Mouse (Mus musculus) midbrain, postnatal 0 days (tissue): ENCODE data around the gene St3gal2. TPM values are rescaled to one million over a fixed set of nuclear protein-coding genes. Genes with fewer than 3 reads are reported as not detected.

ENCODE experiments used
- ATAC-seq: fragments of 200-750 bp; cut with Nextera tagmentation; 2 replicates; pipeline ENCODE4 v1.8.0; 2017; ENCODE audit warnings: moderate number of reproducible peaks, mild to moderate bottlenecking, moderate TSS enrichment, moderate library complexity; ENCODE audit not compliant: low FRiP score
- DNase-seq: peaks from one replicate; pipeline ENCODE4 v3.0.0-alpha.2; 2015; ENCODE audit warnings: low spot score
- H3K27ac ChIP-seq: fragments of 300-500 bp; sonication (generic); 2 replicates; pipeline ENCODE4 v1.5.1; 2014; ENCODE audit warnings: low read depth, mild to moderate bottlenecking, low read length, mixed read lengths
- H3K27me3 ChIP-seq: fragments of 300-500 bp; sonication (generic); 2 replicates; pipeline ENCODE4 v1.6.1; 2014; ENCODE audit warnings: low read length, control low read depth, mixed read lengths; ENCODE audit not compliant: insufficient read depth
- H3K36me3 ChIP-seq: fragments of 300-500 bp; sonication (generic); 2 replicates; pipeline ENCODE4 v1.6.1; 2014; ENCODE audit warnings: low read length, control low read depth, mixed read lengths; ENCODE audit not compliant: insufficient read depth
- H3K4me1 ChIP-seq: fragments of 300-500 bp; sonication (generic); 2 replicates; pipeline ENCODE4 v1.6.1; 2014; ENCODE audit warnings: mild to moderate bottlenecking, control low read depth, antibody characterized with exemption, low read length, mixed read lengths; ENCODE audit not compliant: insufficient read depth
- H3K4me2 ChIP-seq: fragments of 300-500 bp; sonication (generic); 2 replicates; pipeline ENCODE4 v1.6.1; 2014; ENCODE audit warnings: low read depth, mild to moderate bottlenecking, low read length, mixed read lengths; ENCODE audit not compliant: poor library complexity, severe bottlenecking
- H3K4me3 ChIP-seq: fragments of 300-500 bp; sonication (generic); 2 replicates; pipeline ENCODE4 v1.5.1; 2014; ENCODE audit warnings: low read depth, mild to moderate bottlenecking, low read length, moderate library complexity
- H3K9ac ChIP-seq: fragments of 300-500 bp; sonication (generic); replicated peaks from 2 replicates; pipeline ENCODE4 v1.6.1; 2014; ENCODE audit warnings: mild to moderate bottlenecking, low read length, moderate library complexity, mixed read lengths; ENCODE audit not compliant: poor library complexity, severe bottlenecking
- H3K9me3 ChIP-seq: fragments of 300-500 bp; sonication (generic); 2 replicates; pipeline ENCODE4 v1.6.1; 2016; ENCODE audit warnings: low read length, control low read depth
- CTCF ChIP-seq: IDR thresholded peaks from 2 replicates; pipeline ENCODE4 v1.5.1; 2016; ENCODE audit warnings: antibody characterized with exemption, mild to moderate bottlenecking
- WGBS: fragments of 180-500 bp; shearing (Covaris S2); extraction: QIAGEN DNeasy Blood & Tissue Kit; methylation state at CpG from one replicate; pipeline ENCODE4 v1.1.7; 2014; 5-methylcytosine and 5-hydroxymethylcytosine counted together
- polyA plus RNA-seq: library from polyadenylated mRNA; unstranded; fragments of >200 nt; fragmentation: Nextera tagmentation; extraction: Ambion mirVana; gene quantifications from 2 replicates; pipeline ENCODE4 v1.2.1, GENCODE M21; 2015
- total RNA-seq: library from RNA; depleted of rRNA; stranded (reverse); fragments of >200 nt; gene quantifications from 2 replicates; pipeline ENCODE4 v1.2.3, GENCODE M21; 2014

St3gal2 gene
- total and polyA plus RNA-seq, 2 experiments from 2014 or later, result 21.3 to 45.7 TPM

DNA sequence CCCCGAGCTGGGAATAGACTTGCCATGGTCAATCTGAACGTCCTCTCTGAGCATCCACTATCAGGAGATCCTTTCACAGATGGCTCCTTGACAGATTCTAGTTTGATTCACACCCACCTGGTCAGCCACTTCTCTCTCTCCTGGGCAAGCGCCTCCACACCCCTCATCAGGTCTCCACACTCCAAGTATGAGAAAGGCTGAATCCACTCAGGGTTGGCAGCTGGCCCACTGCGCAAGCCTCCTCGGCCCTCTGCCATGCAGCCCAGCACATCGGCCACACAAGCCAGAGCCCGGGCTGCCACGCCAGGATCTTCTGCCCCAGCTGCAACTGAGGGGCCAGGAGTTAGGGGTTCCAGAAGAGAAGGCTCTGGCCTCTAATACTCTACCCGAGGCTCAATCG lies 32.2 kb upstream of the St3gal2 start:
- no peak for TF ChIP-seq CTCF
- peaks cover 39% of the 10 kb centered on the region for H3K36me3 ChIP-seq
- H3K9ac ChIP-seq, result no peak overlapping the region
- no peak overlapping the region for H3K4me3 ChIP-seq
- 92% methylated on average over 10 of the region's 10 CpGs for WGBS
- no peak for DNase-seq
- H3K4me2 ChIP-seq, result no peak overlapping the region
- no peaks in the 10 kb centered on the region for H3K27me3 ChIP-seq
- no peaks in the 10 kb centered on the region for H3K9me3 ChIP-seq
- no peaks in the 10 kb centered on the region for H3K4me1 ChIP-seq
- no peak for ATAC-seq
- no peak overlapping the region for H3K27ac ChIP-seq

DNA sequence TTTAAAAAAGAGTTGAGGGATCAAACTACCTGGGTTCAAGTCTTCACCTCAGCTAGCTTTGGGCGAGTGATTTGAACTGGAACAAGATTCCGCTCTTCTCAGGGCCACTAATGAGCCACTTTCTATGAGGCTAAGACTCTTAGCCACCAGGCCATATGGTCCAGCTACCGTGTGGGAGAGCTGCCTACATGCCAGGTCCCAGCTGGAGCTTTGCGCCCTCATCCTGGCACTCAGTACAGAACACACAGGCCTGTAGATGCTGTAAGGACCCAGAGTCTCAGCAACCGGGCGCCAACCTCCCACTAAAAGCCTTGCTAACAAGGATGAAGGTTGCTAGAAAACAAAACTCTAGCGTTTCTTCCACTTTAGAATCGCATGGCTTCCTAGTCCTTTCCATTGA lies 31.3 kb upstream of the St3gal2 start:
- ATAC-seq, result no peak
- Histone ChIP-seq H3K9me3 (no peaks in the 10 kb centered on the region), H3K27ac (no peak overlapping the region), H3K27me3 (no peaks in the 10 kb centered on the region), H3K4me2 (no peak overlapping the region), H3K4me1 (no peaks in the 10 kb centered on the region), H3K9ac (no peak overlapping the region), H3K4me3 (no peak overlapping the region), H3K36me3 (peaks cover 30% of the 10 kb centered on the region)
- peak; percentile 34 for DNase-seq
- TF ChIP-seq CTCF, result no peak
- 91% methylated on average over 8 of the region's 8 CpGs for WGBS

GRCm38 (mm10) chr8:110888860-110889259 lies 30.9 kb upstream of the St3gal2 start:
- DNase-seq (peak; percentile 10), ATAC-seq (no peak)
- peaks cover 26% of the 10 kb centered on the region for H3K36me3 ChIP-seq
- TF ChIP-seq CTCF, result no peak
- no peaks in the 10 kb centered on the region for H3K27me3 ChIP-seq
- H3K4me1 ChIP-seq, result no peaks in the 10 kb centered on the region
- H3K9ac ChIP-seq, result no peak overlapping the region
- no peak overlapping the region for H3K27ac ChIP-seq
- H3K9me3 ChIP-seq, result no peaks in the 10 kb centered on the region
- H3K4me2 ChIP-seq, result no peak overlapping the region
- 90% methylated on average over 16 of the region's 16 CpGs for whole genome bisulfite sequencing
- H3K4me3 ChIP-seq, result no peak overlapping the region

DNA sequence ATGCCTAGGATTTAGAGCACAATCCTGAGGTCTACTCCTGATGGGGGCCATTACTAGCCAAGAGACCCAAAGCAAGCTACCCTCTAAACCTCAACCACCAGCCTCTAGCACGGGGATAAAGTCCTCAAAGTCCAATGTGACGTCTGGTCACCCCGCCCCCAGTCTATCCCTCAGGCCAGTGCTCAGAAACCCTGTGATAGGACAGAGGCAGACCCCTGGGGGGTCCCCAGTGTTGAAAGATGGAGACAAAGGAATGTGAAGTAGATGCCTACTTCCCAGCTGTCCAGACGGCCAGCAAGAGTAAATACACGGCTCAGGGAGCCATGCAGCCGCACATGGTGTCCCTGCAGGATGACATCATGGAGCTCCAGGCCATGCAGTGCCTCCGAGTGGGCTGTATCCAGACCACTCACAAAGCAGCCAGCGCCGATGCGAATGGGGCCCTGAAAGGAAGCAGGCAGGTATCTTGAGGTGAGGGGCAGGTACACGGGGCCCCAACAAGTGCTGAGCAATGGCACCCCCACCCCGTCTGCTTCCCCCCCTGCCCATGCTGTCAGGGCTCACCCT lies 29.7 kb upstream of the St3gal2 start:
- no peak for TF ChIP-seq CTCF
- no peak overlapping the region for H3K4me3 ChIP-seq
- 72% methylated on average over 12 of the region's 12 CpGs for WGBS

DNA sequence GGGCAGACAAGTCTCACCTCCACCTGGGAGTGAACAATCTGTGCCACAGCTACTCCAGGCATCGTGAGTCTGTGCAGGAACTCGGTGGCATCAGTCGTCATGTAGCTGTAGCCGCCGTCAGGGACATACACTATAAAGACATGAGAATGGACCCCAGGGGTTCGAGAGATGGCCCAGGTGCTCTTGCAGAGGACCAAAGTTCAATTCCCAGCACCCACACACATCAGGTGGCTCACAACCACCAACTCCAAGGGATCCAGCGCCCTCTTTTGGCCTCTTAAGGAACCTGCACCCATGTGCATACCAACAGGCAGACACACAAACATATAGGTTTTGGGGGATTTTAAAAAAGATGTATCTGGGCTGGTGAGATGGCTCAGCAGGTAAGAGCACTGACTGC lies 27.7 kb upstream of the St3gal2 start:
- H3K4me3 ChIP-seq, result no peak overlapping the region
- H3K27me3 ChIP-seq, result no peaks in the 10 kb centered on the region
- no peak overlapping the region for H3K9ac ChIP-seq
- no peaks in the 10 kb centered on the region for H3K4me1 ChIP-seq
- no peak for DNase-seq
- peaks cover 18% of the 10 kb centered on the region for H3K36me3 ChIP-seq
- H3K4me2 ChIP-seq, result no peak overlapping the region
- 92% methylated on average over 7 of the region's 7 CpGs for WGBS
- H3K9me3 ChIP-seq, result no peaks in the 10 kb centered on the region
- no peak for ATAC-seq
- H3K27ac ChIP-seq, result no peak overlapping the region
- TF ChIP-seq CTCF, result no peak

More for the DNA sequence above, 29.7 kb upstream of the St3gal2 start:
- Histone ChIP-seq H3K27ac (no peak overlapping the region), H3K4me1 (no peaks in the 10 kb centered on the region), H3K27me3 (no peaks in the 10 kb centered on the region), H3K4me2 (no peak overlapping the region), H3K36me3 (peaks cover 27% of the 10 kb centered on the region), H3K9ac (no peak overlapping the region), H3K9me3 (no peaks in the 10 kb centered on the region)
- no peak for DNase-seq
- no peak for ATAC-seq

- Histone ChIP-seq H3K27me3 (no peaks in the 10 kb centered on the region), H3K9ac (no peak overlapping the region)
- DNase-seq, result no peak
Observed at GRCm38 (mm10) chr8:110892913-110893312, 26.8 kb upstream of the St3gal2 start.

More at GRCm38 (mm10) chr8:110892913-110893312, 26.8 kb upstream of the St3gal2 start:
- no peak for TF ChIP-seq CTCF
- ATAC-seq, result no peak
- no peak overlapping the region for H3K4me2 ChIP-seq
- WGBS, result 93% methylated on average over 2 of the region's 2 CpGs
- H3K9me3 ChIP-seq, result no peaks in the 10 kb centered on the region
- H3K4me3 ChIP-seq, result no peak overlapping the region
- H3K27ac ChIP-seq, result no peak overlapping the region
- H3K4me1 ChIP-seq, result no peaks in the 10 kb centered on the region
- H3K36me3 ChIP-seq, result peaks cover 18% of the 10 kb centered on the region
